Mouse (Mus musculus): Measurements from ENCODE around the gene Ninl.

Gene Ninl

DNA sequence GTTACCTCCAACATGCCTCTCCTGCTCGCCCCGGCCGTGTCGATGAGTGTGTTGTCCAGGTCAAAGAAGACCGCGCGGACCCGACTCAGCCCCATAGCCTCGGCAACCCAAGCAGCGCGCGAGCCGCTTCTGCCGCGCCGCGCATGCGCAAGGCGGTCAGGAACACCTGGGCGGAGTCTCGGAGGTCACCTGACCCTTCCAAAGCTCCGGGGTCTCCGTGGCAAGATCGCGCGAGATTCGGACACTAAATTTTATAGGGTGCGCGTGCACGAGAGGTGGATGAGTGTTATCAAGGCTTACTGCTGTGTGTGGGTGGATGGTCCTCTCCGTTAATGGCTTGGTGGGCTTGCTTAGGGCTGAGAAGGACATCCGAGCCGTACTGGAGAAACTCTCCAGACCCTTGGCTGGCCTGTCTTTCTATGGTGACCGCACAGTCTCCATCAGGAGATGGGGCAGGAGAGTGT lies at the start of gene Ninl, which contains the start of gene Nanp:
Ninl (minus strand) TSS at position 151 of the 464 bp plus-strand sequence.
Nanp (minus strand) TSS at position 167 of the 464 bp plus-strand sequence.
- DNase-seq (ENCODE audit: low read depth, low spot score) = peak; percentile 96

- no peak for DNase-seq (ENCODE audit: low read depth, low spot score)
Observed at GRCm38 (mm10) chr2:151056637-151057036, 17.5 kb upstream of the Ninl start.

DNA sequence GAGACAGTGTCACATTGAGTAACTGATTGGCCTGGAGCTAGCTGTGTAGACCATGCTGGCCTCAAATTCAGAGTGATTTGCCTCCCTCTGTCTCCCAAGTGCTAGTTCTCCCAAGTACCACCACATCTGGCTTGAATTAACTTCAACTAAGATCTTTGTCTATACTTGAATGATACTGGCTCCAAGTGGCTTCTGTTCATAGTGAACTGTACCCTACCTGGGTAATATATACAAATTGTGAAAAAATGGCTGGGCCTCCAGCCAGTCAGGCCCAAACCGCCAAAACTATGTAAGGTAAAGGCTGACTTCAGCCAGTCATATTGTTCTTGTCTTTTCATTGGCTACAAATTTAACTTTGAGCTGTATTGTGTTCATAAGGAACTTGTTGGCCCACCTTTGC lies 1.2 kb upstream of the Ninl start:
- DNase-seq (ENCODE audit: low read depth, low spot score) = no peak

- DNase-seq (ENCODE audit: low read depth, low spot score) = peak; percentile 30
Observed at GRCm38 (mm10) chr2:151039726-151040125, 544 bp upstream of the Ninl start.

DNA sequence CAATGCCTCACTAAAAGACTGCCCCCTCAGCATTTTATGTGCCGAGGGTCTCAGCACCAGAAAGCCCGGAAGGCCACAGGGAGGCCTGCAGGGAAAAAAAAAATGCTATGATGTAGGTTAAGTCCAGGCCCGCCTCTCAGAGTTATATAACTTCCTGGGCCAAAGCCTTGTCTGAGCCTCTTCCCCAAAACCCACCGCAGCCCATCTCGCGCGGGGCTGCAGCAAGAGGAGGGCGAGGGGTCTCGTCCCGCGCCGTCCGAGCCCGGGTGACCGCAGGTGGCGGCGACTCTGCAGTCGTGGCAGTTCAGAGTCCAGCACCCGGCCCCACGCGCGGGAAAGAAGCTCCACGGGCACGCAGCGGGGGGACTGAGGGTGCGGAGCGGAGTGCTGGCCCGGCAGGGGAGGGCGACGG lies 365 bp downstream of the Ninl start:
- DNase-seq (ENCODE audit: low read depth, low spot score) = peak; percentile 4

DNA sequence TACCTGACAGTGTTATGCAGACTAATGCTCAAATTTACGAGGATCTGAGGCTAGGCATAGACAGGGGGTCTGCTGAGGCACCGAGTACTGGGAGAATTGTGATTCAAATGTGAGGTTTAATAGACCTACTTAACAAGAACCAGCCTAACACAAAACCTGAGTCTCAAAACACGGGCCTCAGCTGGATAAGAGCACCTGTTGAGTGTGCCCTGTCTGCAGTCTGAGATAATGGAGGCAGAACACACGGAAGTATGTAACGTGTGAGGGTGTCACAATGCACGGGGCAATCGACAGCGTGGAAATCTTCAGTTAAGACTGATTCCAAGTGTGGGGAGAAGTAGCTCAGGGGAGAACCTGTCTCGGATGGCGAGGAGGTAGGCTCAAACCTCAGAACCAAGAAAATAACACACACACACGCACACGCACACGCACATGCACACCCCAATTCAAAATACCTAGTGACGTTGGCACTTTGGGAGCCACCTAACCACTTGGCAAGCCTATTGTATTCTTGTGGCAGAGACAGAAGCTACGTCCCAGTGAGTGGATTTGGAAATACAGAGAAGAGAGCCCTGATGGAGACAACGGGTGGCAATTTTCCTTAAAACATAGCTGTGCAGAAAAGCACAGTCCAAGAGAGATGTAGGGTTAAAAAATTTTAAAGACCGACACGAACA lies 1.2 kb downstream of the Ninl start:
- DNase-seq (ENCODE audit: low read depth, low spot score) = peak; percentile 62

- DNase-seq (ENCODE audit: low read depth, low spot score) = no peak
Observed at GRCm38 (mm10) chr2:151037292-151037691, 1.9 kb downstream of the Ninl start.

DNA sequence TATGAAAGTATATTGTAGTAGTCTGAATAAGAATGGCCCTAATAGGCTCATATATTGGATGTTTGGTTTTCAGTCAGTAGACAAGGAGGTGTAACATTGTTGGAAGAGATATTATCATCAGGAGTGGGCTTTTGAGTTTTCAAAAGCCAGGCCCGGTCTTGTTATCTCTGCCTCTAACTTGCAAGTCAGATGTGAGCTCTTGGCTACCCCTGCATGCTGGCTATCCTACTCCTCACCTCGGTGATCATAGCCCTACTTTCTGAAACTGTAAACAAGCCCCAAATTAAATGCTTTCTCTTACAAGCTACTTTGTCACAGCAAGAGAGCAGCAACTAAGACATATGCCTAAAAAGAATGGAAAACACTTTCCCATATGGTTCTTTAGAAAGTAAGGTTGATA lies 2.5 kb downstream of the Ninl start:
- DNase-seq (ENCODE audit: low read depth, low spot score) = no peak

DNA sequence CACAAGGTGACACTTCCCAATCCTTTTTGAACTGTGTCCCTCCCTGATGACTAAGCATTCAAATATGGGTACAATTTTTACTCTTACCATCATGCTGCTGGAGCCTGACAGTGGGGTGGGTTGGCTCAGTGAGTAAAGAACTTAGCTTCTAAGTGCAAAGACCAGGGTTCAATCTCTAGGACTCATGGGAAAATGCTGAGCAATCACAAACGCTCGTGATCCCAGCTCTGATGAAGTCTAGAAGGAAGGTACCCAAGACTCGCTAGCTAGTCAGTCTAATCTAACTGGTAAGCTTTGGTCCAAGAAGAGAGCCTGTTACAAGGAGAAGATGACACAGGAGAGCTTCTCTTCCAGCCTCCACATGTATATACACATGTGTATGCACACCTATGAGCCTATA lies 4.7 kb downstream of the Ninl start:
- no peak for DNase-seq (ENCODE audit: low read depth, low spot score)

DNA sequence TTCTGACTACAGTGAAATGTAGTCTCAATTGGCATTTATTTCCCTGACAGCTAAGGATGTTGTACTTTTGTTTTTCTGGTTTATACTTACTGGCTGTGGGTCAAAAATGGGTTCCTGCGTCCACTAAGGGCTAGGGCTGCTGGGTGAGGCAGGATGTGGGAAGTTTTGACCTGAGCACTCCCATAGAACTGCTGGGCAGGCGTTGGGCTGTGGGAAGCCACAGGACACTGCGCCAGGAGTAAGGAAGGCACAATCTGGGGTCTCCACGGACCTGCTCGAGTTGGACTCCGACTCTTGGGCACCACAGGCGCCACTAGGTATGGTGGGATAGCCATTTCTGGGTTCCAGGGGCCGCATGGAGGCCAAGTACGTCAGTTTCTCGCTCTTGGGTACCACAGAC lies 18.0 kb downstream of the Ninl start:
- DNase-seq (ENCODE audit: low read depth, low spot score) = no peak

- no peak for DNase-seq (ENCODE audit: low read depth, low spot score)
Observed at GRCm38 (mm10) chr2:151015316-151015715, 23.9 kb downstream of the Ninl start.

DNA sequence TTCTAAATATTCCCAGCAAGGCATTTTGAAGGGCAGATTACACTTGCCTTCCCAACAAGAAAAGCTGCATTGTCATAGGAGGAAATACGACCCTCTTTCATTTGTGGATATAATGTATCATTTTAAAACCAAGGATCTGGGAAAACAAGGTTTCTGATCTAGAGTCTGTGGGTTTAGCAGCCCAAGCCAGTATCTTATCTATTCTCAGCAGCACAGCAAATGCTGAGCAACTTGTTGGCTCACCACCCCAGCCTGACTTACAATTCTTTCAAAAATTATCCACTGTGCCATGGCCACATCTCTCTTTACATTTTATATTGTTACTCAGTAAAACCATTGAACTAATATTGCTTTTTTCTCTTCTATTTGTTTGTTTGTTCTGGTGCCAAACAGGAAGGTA lies 27.9 kb downstream of the Ninl start:
- no peak for DNase-seq (ENCODE audit: low read depth, low spot score)

DNA sequence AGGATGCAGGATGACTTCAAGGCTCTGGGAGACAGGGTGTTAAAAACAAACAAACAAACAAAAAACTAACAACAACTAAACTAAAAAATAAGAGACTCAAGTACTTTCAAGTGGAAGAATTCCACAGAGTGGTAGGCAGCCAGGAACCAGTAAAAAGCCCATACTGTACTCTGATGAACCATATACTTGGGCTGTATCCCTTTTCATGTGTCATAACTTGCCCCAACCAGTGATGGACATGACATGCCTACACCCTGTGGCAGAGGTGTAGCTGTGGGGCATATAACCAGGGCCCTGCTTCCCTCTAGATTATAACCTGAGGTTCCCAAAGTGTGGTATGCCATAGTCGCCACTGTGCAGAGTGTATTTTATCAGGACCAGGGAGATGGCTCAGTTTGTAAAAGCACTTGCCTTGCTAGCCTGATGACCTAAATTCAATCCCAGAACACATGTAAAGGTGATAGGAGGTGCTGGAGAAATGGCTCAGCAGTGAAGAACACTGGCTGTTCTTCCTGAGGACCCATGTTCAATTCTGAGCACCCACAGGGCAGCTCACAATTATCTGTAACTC lies 29.6 kb downstream of the Ninl start:
- DNase-seq (ENCODE audit: low read depth, low spot score) = no peak

- peak; percentile 69 for DNase-seq (ENCODE audit: low read depth, low spot score)
Observed at GRCm38 (mm10) chr2:151008939-151009509, 30.2 kb downstream of the Ninl start.

- peak; percentile 37 for DNase-seq (ENCODE audit: low read depth, low spot score)
Observed at GRCm38 (mm10) chr2:151008517-151008932, 30.7 kb downstream of the Ninl start.

GRCm38 (mm10) chr2:151008006-151008405 lies 31.2 kb downstream of the Ninl start:
- no peak for DNase-seq (ENCODE audit: low read depth, low spot score)

DNA sequence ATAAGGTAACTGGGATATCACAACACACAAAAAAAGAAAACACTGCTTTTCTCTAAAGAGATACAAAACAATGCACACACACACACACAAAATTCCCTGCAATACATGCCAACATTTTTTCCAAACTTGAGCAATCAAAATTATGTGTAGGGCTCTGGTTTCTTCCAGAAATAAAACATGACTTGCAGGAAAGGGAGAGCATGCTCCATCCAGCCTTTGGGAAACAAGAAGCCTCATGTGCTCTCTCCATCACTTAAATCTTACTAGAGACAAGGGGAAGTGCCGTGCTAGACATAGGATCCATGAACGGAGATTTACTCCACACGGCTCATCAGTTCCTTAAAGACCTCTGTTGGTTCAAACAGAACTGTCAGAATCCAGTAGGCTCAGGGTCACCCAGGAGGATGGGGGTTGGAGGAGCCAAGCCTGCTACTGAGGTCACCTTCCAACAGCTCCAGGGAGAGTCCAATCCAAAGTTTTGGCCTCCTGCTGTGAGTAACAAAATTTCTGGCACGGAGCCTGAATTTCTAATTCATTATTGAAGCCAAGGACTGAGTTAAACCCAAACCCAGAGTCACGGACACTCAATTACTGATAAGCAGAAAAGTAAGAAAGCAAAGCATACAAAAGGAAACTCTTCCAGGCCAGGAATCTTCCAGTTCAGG lies 32.8 kb downstream of the Ninl start:
- DNase-seq (ENCODE audit: low read depth, low spot score) = no peak

- no peak for DNase-seq (ENCODE audit: low read depth, low spot score)
Observed at GRCm38 (mm10) chr2:151004390-151004789, 34.8 kb downstream of the Ninl start.

DNA sequence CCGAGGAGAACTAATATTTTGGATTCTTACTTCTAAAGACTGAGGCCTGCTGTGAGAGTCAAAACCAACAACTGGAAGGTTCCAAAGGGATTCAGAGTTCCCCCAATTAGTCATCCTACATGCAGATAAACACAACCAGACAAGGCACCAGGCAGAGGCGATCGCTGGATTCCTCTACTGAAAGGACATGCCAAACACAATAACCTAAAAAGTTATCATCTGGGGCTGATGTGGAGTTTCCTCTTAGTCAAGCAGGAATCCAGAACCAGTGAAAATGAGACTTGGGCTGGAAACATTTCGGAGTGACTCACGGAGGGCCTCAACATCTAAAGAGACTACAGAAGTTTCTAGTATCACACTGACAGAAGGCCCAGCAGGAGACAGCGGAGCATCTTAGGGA lies 35.4 kb downstream of the Ninl start:
- DNase-seq (ENCODE audit: low read depth, low spot score) = no peak

GRCm38 (mm10) chr2:151001619-151002175 lies 37.5 kb downstream of the Ninl start:
- no peak for DNase-seq (ENCODE audit: low read depth, low spot score)

DNA sequence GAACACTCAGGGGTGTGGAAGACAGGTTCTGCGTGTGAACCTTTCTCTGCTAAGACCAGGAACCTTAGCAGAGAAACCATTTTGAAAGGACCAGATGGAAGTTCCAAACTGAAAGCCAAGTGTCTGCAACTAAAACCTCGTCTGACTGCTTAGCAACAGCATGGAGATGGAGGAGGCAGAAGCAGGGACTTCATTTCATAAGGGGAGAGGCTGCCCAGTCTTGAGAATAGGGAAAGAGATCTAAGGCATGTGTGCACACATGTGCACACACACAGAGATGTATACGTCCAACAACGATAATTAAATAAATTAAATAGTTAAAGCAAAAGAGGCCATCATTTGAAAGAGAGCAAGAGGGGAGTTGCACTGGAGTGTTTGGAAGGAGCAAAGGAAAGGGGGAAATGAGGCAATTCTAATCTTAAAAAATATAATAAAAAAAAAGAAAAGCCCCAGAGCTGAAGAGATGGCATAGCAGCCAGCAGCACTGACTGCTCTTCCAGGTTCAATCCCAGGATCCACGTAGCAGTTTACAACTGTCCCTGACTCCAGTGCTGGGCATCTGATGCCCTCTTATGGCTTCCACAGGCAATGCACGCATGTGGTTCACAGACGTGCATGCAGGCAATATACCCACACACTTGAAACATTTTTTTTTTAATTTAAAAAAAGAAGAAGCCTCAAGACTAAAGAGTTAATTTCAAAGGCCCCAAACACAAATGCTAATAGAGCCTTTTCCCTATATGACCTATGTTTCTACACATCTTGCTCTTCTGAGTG lies 38.6 kb downstream of the Ninl start:
- peak; percentile 75 for DNase-seq (ENCODE audit: low read depth, low spot score)

Data from ES-CJ7 (cell line).